Mouse (Mus musculus) stomach, embryonic 14.5 days (tissue): ENCODE measurements around the gene Tmem170b. TPM values are rescaled to one million over a fixed set of nuclear protein-coding genes. Genes with fewer than 3 reads are reported as not detected.

Source experiments
- ATAC-seq: fragments of 200-750 bp; cut with Nextera tagmentation; 2 replicates; pipeline ENCODE4 v1.8.0; 2017; ENCODE audit warnings: low read depth, moderate TSS enrichment; ENCODE audit not compliant: insufficient number of reproducible peaks, insufficient read depth, low FRiP score
- H3K27ac ChIP-seq: fragments of 300-500 bp; sonication (generic); 2 replicates; pipeline ENCODE4 v1.5.1; 2014; ENCODE audit warnings: mild to moderate bottlenecking, low read length, moderate library complexity, mixed read lengths
- H3K27me3 ChIP-seq: fragments of 300-500 bp; sonication (generic); 2 replicates; pipeline ENCODE4 v1.6.1; 2014; ENCODE audit warnings: low read length, control low read depth, mixed read lengths; ENCODE audit not compliant: control insufficient read depth, insufficient read depth
- H3K36me3 ChIP-seq: fragments of 300-500 bp; sonication (generic); 2 replicates; pipeline ENCODE4 v1.6.1; 2014; ENCODE audit warnings: mild to moderate bottlenecking, control low read depth, low read length, moderate library complexity, mixed read lengths; ENCODE audit not compliant: control insufficient read depth, insufficient read depth
- H3K4me1 ChIP-seq: fragments of 300-500 bp; sonication (generic); 2 replicates; pipeline ENCODE4 v1.6.1; 2014; ENCODE audit warnings: low read length, control low read depth, mixed read lengths; ENCODE audit not compliant: control insufficient read depth, insufficient read depth
- H3K4me2 ChIP-seq: fragments of 300-500 bp; sonication (generic); replicated peaks from 2 replicates; pipeline ENCODE4 v1.6.1; 2014; ENCODE audit warnings: low read depth, low read length, control low read depth
- H3K4me3 ChIP-seq: fragments of 300-500 bp; sonication (generic); 2 replicates; pipeline ENCODE4 v1.5.1; 2014; ENCODE audit warnings: low read depth, low read length, control low read depth
- H3K9ac ChIP-seq: fragments of 300-500 bp; sonication (generic); replicated peaks from 2 replicates; pipeline ENCODE4 v1.6.1; 2014; ENCODE audit warnings: low read depth, mild to moderate bottlenecking, control low read depth, low read length, moderate library complexity, mixed read lengths
- H3K9me3 ChIP-seq: fragments of 300-500 bp; sonication (generic); 2 replicates; pipeline ENCODE4 v1.6.1; 2016; ENCODE audit warnings: low read depth, low read length, control low read depth; ENCODE audit not compliant: control insufficient read depth
- WGBS: fragments of 180-500 bp; shearing (Covaris S2); extraction: QIAGEN DNeasy Blood & Tissue Kit; methylation state at CpG from one replicate; pipeline ENCODE4 v1.1.7; 2014; 5-methylcytosine and 5-hydroxymethylcytosine counted together
- polyA plus RNA-seq: library from polyadenylated mRNA; unstranded; fragments of >200 nt; fragmentation: Nextera tagmentation; extraction: Ambion mirVana; gene quantifications from 2 replicates; pipeline ENCODE4 v1.2.1, GENCODE M21; 2014

Gene Tmem170b
- polyA plus RNA-seq, 1 experiment from 2014 or later = 12.6 TPM

GRCm38 (mm10) chr13:41620132-41620531 lies 14.4 kb downstream of the Tmem170b start:
- Histone ChIP-seq H3K4me2 (no peak overlapping the region), H3K4me3 (no peak overlapping the region), H3K9ac (no peak overlapping the region), H3K36me3 (no peaks in the 10 kb centered on the region), H3K27ac (no peak overlapping the region), H3K27me3 (no peaks in the 10 kb centered on the region), H3K9me3 (no peaks in the 10 kb centered on the region), H3K4me1 (no peaks in the 10 kb centered on the region; the same call in 1 of the 2 replicates)
- no peak for ATAC-seq
- WGBS = 67% methylated on average over 4 of the region's 4 CpGs

GRCm38 (mm10) chr13:41624123-41624522 lies 18.4 kb downstream of the Tmem170b start:
- H3K36me3 ChIP-seq = no peaks in the 10 kb centered on the region
- H3K4me2 ChIP-seq = no peak overlapping the region
- no peak overlapping the region for H3K27ac ChIP-seq
- H3K9me3 ChIP-seq = no peaks in the 10 kb centered on the region
- WGBS = 75% methylated on average over 1 of the region's 1 CpGs
- H3K9ac ChIP-seq = no peak overlapping the region
- no peak overlapping the region for H3K4me3 ChIP-seq
- H3K4me1 ChIP-seq = no peaks in the 10 kb centered on the region; the same call in 1 of the 2 replicates
- ATAC-seq = no peak
- no peaks in the 10 kb centered on the region for H3K27me3 ChIP-seq

- Histone ChIP-seq H3K9me3 (no peaks in the 10 kb centered on the region), H3K4me1 (no peaks in the 10 kb centered on the region; the same call in 1 of the 2 replicates), H3K36me3 (no peaks in the 10 kb centered on the region), H3K4me3 (no peak overlapping the region), H3K27me3 (no peaks in the 10 kb centered on the region), H3K27ac (no peak overlapping the region), H3K4me2 (no peak overlapping the region), H3K9ac (no peak overlapping the region)
- no peak for ATAC-seq
- WGBS = 77% methylated on average over 3 of the region's 3 CpGs
Observed at GRCm38 (mm10) chr13:41625248-41625647, 19.5 kb downstream of the Tmem170b start.

GRCm38 (mm10) chr13:41627277-41627916 lies 21.7 kb downstream of the Tmem170b start:
- no peak overlapping the region for H3K4me3 ChIP-seq
- no peak for ATAC-seq

GRCm38 (mm10) chr13:41634401-41634818 lies 28.7 kb downstream of the Tmem170b start:
- H3K4me1 ChIP-seq = no peaks in the 10 kb centered on the region
- H3K9ac ChIP-seq = no peak overlapping the region
- H3K4me3 ChIP-seq = no peak overlapping the region
- no peak overlapping the region for H3K4me2 ChIP-seq
- ATAC-seq = no peak
- H3K9me3 ChIP-seq = no peaks in the 10 kb centered on the region
- no peaks in the 10 kb centered on the region; the same call in 1 of the 2 replicates for H3K36me3 ChIP-seq
- H3K27me3 ChIP-seq = no peaks in the 10 kb centered on the region
- no peak overlapping the region for H3K27ac ChIP-seq
- 26% methylated on average over 13 of the region's 13 CpGs for WGBS

More at GRCm38 (mm10) chr13:41627277-41627916, 21.7 kb downstream of the Tmem170b start:
- Histone ChIP-seq H3K36me3 (no peaks in the 10 kb centered on the region), H3K4me2 (no peak overlapping the region), H3K4me1 (no peaks in the 10 kb centered on the region), H3K27me3 (no peaks in the 10 kb centered on the region), H3K9me3 (no peaks in the 10 kb centered on the region), H3K9ac (no peak overlapping the region), H3K27ac (no peak overlapping the region)
- WGBS = 45% methylated on average over 3 of the region's 3 CpGs

- Histone ChIP-seq H3K36me3 (no peaks in the 10 kb centered on the region; the same call in 1 of the 2 replicates), H3K9ac (no peak overlapping the region), H3K4me3 (no peak overlapping the region), H3K9me3 (no peaks in the 10 kb centered on the region), H3K4me2 (no peak overlapping the region), H3K27ac (no peak overlapping the region), H3K4me1 (no peaks in the 10 kb centered on the region), H3K27me3 (no peaks in the 10 kb centered on the region)
- ATAC-seq = no peak
- 72% methylated on average over 4 of the region's 4 CpGs for WGBS
Observed at GRCm38 (mm10) chr13:41638083-41638482, 32.4 kb downstream of the Tmem170b start.

- Histone ChIP-seq H3K4me3 (no peak overlapping the region), H3K9me3 (no peaks in the 10 kb centered on the region), H3K27me3 (no peaks in the 10 kb centered on the region), H3K9ac (no peak overlapping the region), H3K4me2 (no peak overlapping the region), H3K4me1 (peaks cover 17% of the 10 kb centered on the region; the same call in 1 of the 2 replicates), H3K27ac (no peak overlapping the region), H3K36me3 (no peaks in the 10 kb centered on the region)
- ATAC-seq = no peak
- WGBS = 22% methylated on average over 6 of the region's 6 CpGs
Observed at GRCm38 (mm10) chr13:41642851-41643250, 37.1 kb downstream of the Tmem170b start.

GRCm38 (mm10) chr13:41643798-41644197 lies 38.1 kb downstream of the Tmem170b start:
- H3K36me3 ChIP-seq = no peaks in the 10 kb centered on the region
- H3K9me3 ChIP-seq = no peaks in the 10 kb centered on the region
- ATAC-seq = no peak
- H3K4me2 ChIP-seq = no peak overlapping the region
- peaks cover 17% of the 10 kb centered on the region; the same call in 1 of the 2 replicates for H3K4me1 ChIP-seq
- WGBS = 51% methylated on average over 7 of the region's 7 CpGs
- H3K9ac ChIP-seq = no peak overlapping the region
- H3K4me3 ChIP-seq = no peak overlapping the region
- H3K27me3 ChIP-seq = no peaks in the 10 kb centered on the region
- peak overlapping the region; percentile 33; the same call in 1 of the 2 replicates for H3K27ac ChIP-seq
